Mouse (Mus musculus) liver, adult 2 months (tissue): Measurements from ENCODE around the gene Fgf4. TPM values are rescaled to one million over a fixed set of nuclear protein-coding genes. Genes with fewer than 3 reads are reported as not detected.
"Not testable (repeated sequence)": the region's sequence is repeated elsewhere in the genome, so short reads cannot be mapped to it uniquely, and the experiment has no call there.

Source experiments
- DNase-seq: peaks from one replicate; pipeline ENCODE4 v3.0.0-alpha.2; 2011; ENCODE audit warnings: low read depth, low spot score; ENCODE audit errors: extremely low read depth
- H3K27ac ChIP-seq: fragments of 200-500 bp; replicated peaks from 2 replicates; pipeline ENCODE4 v1.5.1; 2012; ENCODE audit warnings: low read depth, mild to moderate bottlenecking, control low read depth, inconsistent platforms, low read length; ENCODE audit not compliant: insufficient read depth
- H3K27me3 ChIP-seq: fragments of 200-500 bp; 2 replicates; pipeline ENCODE4 v1.6.1; 2012; ENCODE audit warnings: mild to moderate bottlenecking, moderate library complexity, low read length, inconsistent platforms; ENCODE audit not compliant: control insufficient read depth, insufficient read depth
- H3K36me3 ChIP-seq: fragments of 200-500 bp; 2 replicates; pipeline ENCODE4 v1.6.1; 2012; ENCODE audit warnings: low read length, inconsistent platforms; ENCODE audit not compliant: control insufficient read depth, insufficient read depth
- H3K4me1 ChIP-seq: fragments of 200-500 bp; 2 replicates; pipeline ENCODE4 v1.6.1; 2011; ENCODE audit warnings: low read length; ENCODE audit not compliant: control insufficient read depth, insufficient read depth
- H3K4me3 ChIP-seq: fragments of 200-500 bp; 2 replicates; pipeline ENCODE4 v1.5.1; 2011; ENCODE audit warnings: low read depth, mild to moderate bottlenecking, control low read depth, low read length, moderate library complexity; ENCODE audit not compliant: insufficient read depth
- H3K79me2 ChIP-seq: fragments of 200-500 bp; 2 replicates; pipeline ENCODE4 v1.6.1; 2012; ENCODE audit warnings: inconsistent platforms, mild to moderate bottlenecking, low read length, moderate library complexity; ENCODE audit not compliant: control insufficient read depth, insufficient read depth
- H3K9ac ChIP-seq: fragments of 200-500 bp; 2 replicates; pipeline ENCODE4 v1.6.1; 2012; ENCODE audit warnings: low read depth, mild to moderate bottlenecking, control low read depth, inconsistent platforms, low read length
- CTCF ChIP-seq: fragments of 200-500 bp; IDR thresholded peaks from 2 replicates; pipeline ENCODE4 v1.5.1; 2011; ENCODE audit warnings: low read depth, low read length, control low read depth
- POLR2A ChIP-seq: fragments of 200-500 bp; IDR thresholded peaks from 2 replicates; pipeline ENCODE4 v1.6.1; 2011; ENCODE audit warnings: low read length, control low read depth; ENCODE audit not compliant: insufficient read depth; ENCODE audit errors: extremely low read depth
- WGBS: fragments of 180-500 bp; shearing (Covaris S2); methylation state at CpG from one replicate; pipeline ENCODE4 v1.1.7; 2018; 5-methylcytosine and 5-hydroxymethylcytosine counted together
- polyA plus RNA-seq: library from polyadenylated mRNA; depleted of rRNA; stranded (reverse); fragments of >200 nt; gene quantifications from 2 replicates; pipeline ENCODE4 v1.2.3, GENCODE M21; 2012
- total RNA-seq: library from RNA; depleted of rRNA; stranded (reverse); fragments of >200 nt; gene quantifications from 2 replicates; pipeline ENCODE4 v1.2.3, GENCODE M21; 2014

Gene Fgf4
- total and polyA plus RNA-seq, 2 experiments: not detected

DNA sequence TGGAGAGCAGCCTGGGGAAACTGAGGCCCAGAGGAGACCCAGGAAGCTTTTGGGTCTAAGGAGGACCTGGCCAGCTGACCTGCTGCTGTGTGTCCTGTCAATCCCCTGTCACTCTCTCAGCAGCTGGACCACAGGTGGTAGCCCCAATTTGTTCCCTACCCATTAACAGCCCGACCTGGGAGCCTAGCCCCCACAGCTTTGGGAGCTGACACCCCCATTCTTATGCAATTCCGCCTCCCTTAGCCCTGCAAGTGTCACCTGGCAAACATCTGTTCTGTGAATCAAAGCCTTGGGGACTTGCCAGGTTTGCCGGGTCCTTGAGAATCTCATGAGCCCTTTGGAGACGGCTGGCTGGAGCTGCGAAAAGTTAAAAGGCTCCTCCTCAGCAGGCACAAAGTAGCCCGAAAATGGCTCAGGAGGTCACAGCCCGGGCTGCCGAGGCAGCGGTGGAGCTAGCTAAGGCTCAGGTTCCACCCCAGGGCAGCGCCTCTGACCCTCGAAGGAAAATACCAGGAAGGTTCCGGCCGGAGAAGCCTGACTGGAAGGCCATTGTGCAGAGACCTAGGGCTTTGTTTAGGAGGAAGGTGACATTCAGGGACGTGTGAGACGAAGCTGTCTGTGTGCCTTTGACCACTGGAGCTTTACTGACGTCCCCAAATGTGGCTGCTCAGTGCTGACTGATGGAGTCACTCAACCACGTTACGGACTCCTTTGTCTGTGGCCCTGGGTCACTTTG is 41.6 kb downstream of the Fgf4 start:
- Histone ChIP-seq H3K9ac (no peak overlapping the region), H3K4me1 (no peaks in the 10 kb centered on the region), H3K27me3 (peaks cover 7% of the 10 kb centered on the region; the same call in 1 of the 2 replicates), H3K79me2 (no peaks in the 10 kb centered on the region), H3K4me3 (no peak overlapping the region), H3K27ac (no peak overlapping the region), H3K36me3 (no peaks in the 10 kb centered on the region)
- no peak for DNase-seq
- 15% methylated on average over 18 of the region's 18 CpGs for WGBS
- TF ChIP-seq POLR2A (no peak), CTCF (no peak)

DNA sequence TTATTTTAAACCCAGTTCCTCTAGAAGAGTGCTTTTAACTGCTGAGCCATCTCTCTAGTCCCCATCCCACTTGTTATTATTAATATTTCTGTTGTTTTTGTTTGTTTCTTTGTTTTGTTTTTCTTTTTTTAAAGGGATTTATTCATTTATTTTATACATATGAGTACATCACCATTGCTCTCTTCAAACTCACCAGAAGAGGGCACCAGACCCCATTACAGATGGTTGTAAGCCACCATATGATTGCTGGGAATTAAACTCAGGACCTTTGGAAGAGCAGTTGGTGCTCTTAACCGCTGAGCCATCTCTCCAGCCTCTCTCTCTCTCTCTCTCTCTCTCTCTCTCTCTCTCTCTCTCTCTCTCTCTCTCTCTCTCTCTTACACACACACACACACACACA is 43.5 kb downstream of the Fgf4 start:
- not testable (repeated sequence) for H3K9ac ChIP-seq, DNase-seq, H3K27ac ChIP-seq, H3K27me3 ChIP-seq, H3K4me1 ChIP-seq, H3K4me3 ChIP-seq, H3K79me2 ChIP-seq, H3K36me3 ChIP-seq
- WGBS: 100% methylated on average over 1 of the region's 1 CpGs

DNA sequence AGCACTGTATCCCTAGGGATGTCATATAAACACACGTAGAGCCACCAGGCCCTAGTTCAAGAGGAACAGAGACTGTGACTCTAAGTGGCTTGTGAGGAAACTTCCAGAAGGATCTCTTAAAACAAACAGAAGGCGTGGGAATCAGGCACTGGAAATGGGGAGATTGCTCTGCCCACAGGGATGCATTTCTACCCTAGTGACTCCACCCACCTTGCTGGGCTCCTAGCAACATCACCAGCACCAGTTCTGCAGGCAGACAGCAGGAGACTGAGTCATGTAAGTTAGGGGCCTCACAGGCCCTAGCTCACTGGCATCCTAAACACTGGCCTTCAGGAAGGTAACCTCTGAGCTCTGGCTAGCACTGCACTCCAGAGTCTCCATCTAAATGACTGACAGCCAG is 44.7 kb downstream of the Fgf4 start:
- WGBS: 83% methylated on average over 2 of the region's 2 CpGs
- Histone ChIP-seq H3K4me1 (no peaks in the 10 kb centered on the region), H3K27ac (no peak overlapping the region), H3K79me2 (no peaks in the 10 kb centered on the region), H3K36me3 (no peaks in the 10 kb centered on the region), H3K9ac (no peak overlapping the region), H3K27me3 (peaks cover 15% of the 10 kb centered on the region), H3K4me3 (no peak overlapping the region)
- TF ChIP-seq POLR2A: no peak
- no peak for TF ChIP-seq CTCF
- DNase-seq: no peak

DNA sequence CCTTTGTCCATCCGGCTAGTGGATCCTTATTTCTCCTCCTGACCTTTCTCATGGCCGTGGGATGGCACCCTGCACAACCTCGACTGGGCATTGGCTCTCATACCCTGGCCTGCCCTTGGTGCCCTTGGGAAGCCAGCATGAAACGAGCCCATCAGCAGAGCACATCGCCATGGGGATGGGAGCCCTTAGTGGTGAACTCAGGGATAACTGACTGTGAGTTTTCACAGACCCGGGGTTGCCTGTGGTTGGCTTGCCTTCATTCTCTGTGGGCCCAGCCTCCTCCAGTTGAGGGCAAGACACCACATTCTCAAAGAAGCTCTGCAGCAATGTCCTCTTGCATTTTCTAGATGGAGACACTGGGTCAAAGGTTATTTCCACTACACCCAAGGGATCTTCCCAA is 45.2 kb downstream of the Fgf4 start:
- TF ChIP-seq POLR2A (no peak), CTCF (no peak)
- no peaks in the 10 kb centered on the region for H3K4me1 ChIP-seq
- DNase-seq: no peak
- H3K79me2 ChIP-seq: no peaks in the 10 kb centered on the region
- H3K4me3 ChIP-seq: no peak overlapping the region
- no peak overlapping the region for H3K9ac ChIP-seq
- no peaks in the 10 kb centered on the region for H3K36me3 ChIP-seq
- WGBS: 61% methylated on average over 6 of the region's 6 CpGs
- peaks cover 18% of the 10 kb centered on the region for H3K27me3 ChIP-seq
- no peak overlapping the region for H3K27ac ChIP-seq

DNA sequence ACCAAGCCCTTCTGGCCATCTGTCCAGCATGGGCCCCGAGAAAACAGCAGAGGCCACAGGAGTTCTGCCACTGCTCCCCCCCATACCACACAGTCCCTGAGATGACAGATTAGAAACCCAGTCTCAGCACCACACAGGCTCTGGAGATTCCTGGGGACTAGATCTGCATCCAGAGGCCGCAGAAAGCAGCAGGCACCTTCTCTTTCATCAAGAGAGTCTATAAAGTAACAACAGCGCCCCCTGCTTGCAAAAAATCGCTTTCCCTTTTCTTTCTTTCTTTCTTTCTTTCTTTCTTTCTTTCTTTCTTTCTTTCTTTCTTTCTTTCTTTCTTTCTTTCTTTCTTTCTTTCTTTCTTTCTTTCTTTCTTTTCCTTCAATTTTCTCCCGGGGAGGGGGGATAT is 47.0 kb downstream of the Fgf4 start:
- no peak for DNase-seq
- no peaks in the 10 kb centered on the region for H3K79me2 ChIP-seq
- peaks cover 16% of the 10 kb centered on the region for H3K27me3 ChIP-seq
- no peaks in the 10 kb centered on the region for H3K36me3 ChIP-seq
- no peak overlapping the region for H3K4me3 ChIP-seq
- TF ChIP-seq CTCF (no peak), POLR2A (no peak)
- no peak overlapping the region for H3K27ac ChIP-seq
- WGBS: 11% methylated on average over 5 of the region's 5 CpGs
- no peak overlapping the region for H3K9ac ChIP-seq
- no peaks in the 10 kb centered on the region for H3K4me1 ChIP-seq

DNA sequence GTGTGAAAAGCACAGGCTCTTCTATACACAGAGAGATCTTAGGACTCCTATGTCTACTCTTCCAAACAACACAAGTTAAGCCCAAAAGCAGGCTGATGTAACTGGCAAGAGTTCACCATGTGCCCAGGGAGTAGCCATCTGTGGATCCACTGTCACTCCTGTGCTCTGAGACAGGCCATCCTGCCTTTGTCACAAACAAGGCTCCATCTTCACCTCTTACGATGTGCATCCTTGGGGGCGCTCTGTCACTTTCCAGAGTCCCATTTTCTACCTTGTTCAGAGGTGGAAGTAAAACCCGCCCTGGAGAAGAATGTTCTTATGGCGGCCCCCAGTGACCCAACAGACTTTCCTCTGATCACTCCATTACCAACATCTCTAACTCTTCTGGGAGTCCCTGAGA is 47.5 kb downstream of the Fgf4 start:
- Histone ChIP-seq H3K27ac (no peak overlapping the region), H3K36me3 (no peaks in the 10 kb centered on the region), H3K9ac (no peak overlapping the region), H3K79me2 (no peaks in the 10 kb centered on the region), H3K27me3 (peaks cover 14% of the 10 kb centered on the region), H3K4me1 (no peaks in the 10 kb centered on the region), H3K4me3 (no peak overlapping the region)
- TF ChIP-seq POLR2A (no peak), CTCF (no peak)
- DNase-seq: no peak
- 15% methylated on average over 4 of the region's 4 CpGs for WGBS
